Mouse (Mus musculus) E14TG2a.4 (cell line): Measurements from ENCODE around the gene Pgghg.

Source experiments
- H3K27me3 ChIP-seq: 2 replicates; pipeline ENCODE4 v1.6.1; 2014; ENCODE audit warnings: low read length, control low read depth; ENCODE audit not compliant: insufficient read depth
- H3K36me3 ChIP-seq: 2 replicates; pipeline ENCODE4 v1.6.1; 2014; ENCODE audit warnings: low read length, control low read depth; ENCODE audit not compliant: insufficient read depth
- H3K4me1 ChIP-seq: replicated peaks from 2 replicates; pipeline ENCODE4 v1.6.1; 2014; ENCODE audit warnings: low read depth, low read length, control low read depth
- H3K4me3 ChIP-seq: replicated peaks from 2 replicates; pipeline ENCODE4 v1.5.1; 2014; ENCODE audit warnings: mild to moderate bottlenecking, low read length
- H3K9me3 ChIP-seq: 2 replicates; pipeline ENCODE4 v1.6.1; 2014; ENCODE audit warnings: low read length, control low read depth
- CTCF ChIP-seq: conservative IDR thresholded peaks from 2 replicates; pipeline ENCODE4 v1.5.1; 2014; ENCODE audit warnings: low read length
- NANOG ChIP-seq: IDR thresholded peaks from 2 replicates; pipeline ENCODE4 v1.6.1; 2014; ENCODE audit warnings: borderline replicate concordance, low read length, mixed read lengths
- POU5F1 ChIP-seq: IDR thresholded peaks from 2 replicates; pipeline ENCODE4 v1.6.1; 2014; ENCODE audit warnings: low read length, borderline replicate concordance

Gene Pgghg

GRCm38 (mm10) chr7:140987182-140988138 is 46.3 kb downstream of the Pgghg start:
- no peak overlapping the region for H3K4me3 ChIP-seq
- H3K27me3 ChIP-seq: no peaks in the 10 kb centered on the region
- no peaks in the 10 kb centered on the region for H3K36me3 ChIP-seq
- H3K4me1 ChIP-seq: peaks cover 80% of the 10 kb centered on the region
- H3K9me3 ChIP-seq: no peaks in the 10 kb centered on the region
- TF ChIP-seq CTCF (no peak), POU5F1 (no peak), NANOG (no peak)

GRCm38 (mm10) chr7:140989022-140989421 is 47.8 kb downstream of the Pgghg start:
- Histone ChIP-seq H3K27me3 (no peaks in the 10 kb centered on the region), H3K9me3 (no peaks in the 10 kb centered on the region), H3K36me3 (no peaks in the 10 kb centered on the region), H3K4me1 (peaks cover 79% of the 10 kb centered on the region), H3K4me3 (no peak overlapping the region)
- TF ChIP-seq NANOG: no peak
- TF ChIP-seq CTCF: no peak
- no peak for TF ChIP-seq POU5F1

GRCm38 (mm10) chr7:140990185-140990584 is 49.0 kb downstream of the Pgghg start:
- TF ChIP-seq NANOG (no peak), CTCF (no peak), POU5F1 (no peak)

GRCm38 (mm10) chr7:140990622-140991021 is 49.4 kb downstream of the Pgghg start:
- H3K27me3 ChIP-seq: no peaks in the 10 kb centered on the region

More at GRCm38 (mm10) chr7:140990185-140990584, 49.0 kb downstream of the Pgghg start:
- H3K27me3 ChIP-seq: no peaks in the 10 kb centered on the region
- peak overlapping the region; percentile 63 for H3K4me3 ChIP-seq
- H3K36me3 ChIP-seq: no peaks in the 10 kb centered on the region
- no peaks in the 10 kb centered on the region for H3K9me3 ChIP-seq
- peaks cover 84% of the 10 kb centered on the region for H3K4me1 ChIP-seq

GRCm38 (mm10) chr7:140991117-140991689 is 50.0 kb downstream of the Pgghg start:
- Histone ChIP-seq H3K4me1 (peaks cover 82% of the 10 kb centered on the region), H3K9me3 (no peaks in the 10 kb centered on the region), H3K4me3 (peak overlapping the region; percentile 63), H3K36me3 (no peaks in the 10 kb centered on the region), H3K27me3 (no peaks in the 10 kb centered on the region)
- no peak for TF ChIP-seq POU5F1
- peak; percentile 13; the same call in 1 of the 2 replicates for TF ChIP-seq CTCF
- TF ChIP-seq NANOG: no peak

More at GRCm38 (mm10) chr7:140990622-140991021, 49.4 kb downstream of the Pgghg start:
- TF ChIP-seq NANOG: no peak
- H3K4me1 ChIP-seq: peaks cover 84% of the 10 kb centered on the region
- no peaks in the 10 kb centered on the region for H3K9me3 ChIP-seq
- H3K36me3 ChIP-seq: no peaks in the 10 kb centered on the region
- peak overlapping the region; percentile 63 for H3K4me3 ChIP-seq
